30 mouse cellular contexts compared by ENCODE assay signal in genomic region chr5:98541333-98541732, GRCm38 (mm10). TPM values are rescaled to one million over a fixed set of nuclear protein-coding genes. Genes with fewer than 3 reads are reported as not detected.
DNase-seq lines count a peak whose midpoint lies in the region; ATAC-seq and TF ChIP-seq lines count a peak whose summit lies in the region.
"Had no signal": no experiment of that assay in that cellular context is flagged by ENCODE, and none has a peak within 500 bp of the region (broad histone marks: within the 10 kb centered on the region; RNA-seq: fewer than 3 reads in every experiment).

No protein-coding gene starts in this region.

- no peak for TF ChIP-seq POLR2A in lung, adult 2 months (IDR thresholded peaks at IDR 0.05; ENCODE audit: borderline replicate concordance, extremely low read depth, low read depth, low read length)

- H3K9ac ChIP-seq in intestine, postnatal 0 days (ENCODE audit: low read depth, low read length), result no peak overlapping the region
- no peak overlapping the region for H3K9ac ChIP-seq in intestine, embryonic 16.5 days (ENCODE audit: low read depth, low read length)
- H3K9ac ChIP-seq: embryonic facial prominence, embryonic 15.5 days; hindbrain, embryonic 14.5 days had no signal

- no peak overlapping the region for H3K27ac ChIP-seq in intestine, postnatal 0 days (ENCODE audit: low read depth, low read length)
- H3K27ac ChIP-seq in intestine, embryonic 16.5 days (ENCODE audit: low read length), result no peak overlapping the region
- H3K27ac ChIP-seq: embryonic facial prominence, embryonic 15.5 days; forebrain, embryonic 10.5 days; heart, embryonic 10.5 days; hindbrain, embryonic 14.5 days had no signal

- CTCF ChIA-PET in Patski (lab: Charles Lee), result no interaction called here

- no peak overlapping the region for H3K4me3 ChIP-seq in intestine, postnatal 0 days (ENCODE audit: low read depth, low read length)
- no peak overlapping the region for H3K4me3 ChIP-seq in intestine, embryonic 16.5 days (ENCODE audit: low read length)
- no peak overlapping the region for H3K4me3 ChIP-seq in lung, adult 2 months (replicated peaks; ENCODE audit: extremely low read depth, low read depth, low read length)
- H3K4me3 ChIP-seq in E14TG2a.4 (replicated peaks; ENCODE audit: low read length), result no peak overlapping the region
- H3K4me3 ChIP-seq: embryonic facial prominence, embryonic 15.5 days; erythroblast, embryonic 14.5 days; forebrain, embryonic 10.5 days; heart, embryonic 10.5 days had no signal

- WGBS in intestine, postnatal 0 days, result 86% methylated on average over 1 of the region's 1 CpGs
- WGBS in intestine, embryonic 16.5 days, result 83% methylated on average over 1 of the region's 1 CpGs
- 82% methylated on average over 1 of the region's 1 CpGs for WGBS in lung, adult 2 months

- in situ Hi-C loops in Patski (cut with MboI; ENCODE audit: low pct_unique_long_range_greater_than_20kb), result no loop called here

- no peak for ATAC-seq in intestine, postnatal 0 days
- ATAC-seq in intestine, embryonic 16.5 days, result no peak
- no peak for ATAC-seq in Patski
- no peak for ATAC-seq in frontal cortex, adult (ENCODE audit: low TSS enrichment)
- ATAC-seq: forebrain, embryonic 14.5 days had no signal

- no peaks in the 10 kb centered on the region for H3K9me3 ChIP-seq in intestine, postnatal 0 days (ENCODE audit: control insufficient read depth)
- H3K9me3 ChIP-seq in intestine, embryonic 16.5 days (ENCODE audit: control insufficient read depth, low read length), result no peaks in the 10 kb centered on the region
- no peaks in the 10 kb centered on the region for H3K9me3 ChIP-seq in E14TG2a.4 (ENCODE audit: low read length)
- H3K9me3 ChIP-seq: embryonic facial prominence, embryonic 15.5 days; forebrain, embryonic 10.5 days; heart, embryonic 10.5 days had no signal

- no peaks in the 10 kb centered on the region for H3K36me3 ChIP-seq in intestine, postnatal 0 days (ENCODE audit: control insufficient read depth, insufficient read depth)
- H3K36me3 ChIP-seq in intestine, embryonic 16.5 days (ENCODE audit: control insufficient read depth, insufficient read depth, low read length), result no peaks in the 10 kb centered on the region
- no peaks in the 10 kb centered on the region for H3K36me3 ChIP-seq in E14TG2a.4 (ENCODE audit: insufficient read depth, low read length)
- H3K36me3 ChIP-seq: embryonic facial prominence, embryonic 15.5 days; forebrain, embryonic 10.5 days; heart, embryonic 10.5 days had no signal

- H3K4me2 ChIP-seq in intestine, postnatal 0 days (replicated peaks; ENCODE audit: low read depth), result no peak overlapping the region
- no peak overlapping the region for H3K4me2 ChIP-seq in intestine, embryonic 16.5 days (ENCODE audit: low read depth, low read length)
- H3K4me2 ChIP-seq: embryonic facial prominence, embryonic 15.5 days; hindbrain, embryonic 14.5 days had no signal

- no peak for DNase-seq in lung, adult 2 months
- no peak for DNase-seq in lung, postnatal 10 days
- DNase-seq in Patski (ENCODE audit: low read depth, low spot score), result no peak
- DNase-seq in left cerebral cortex, adult 8-10 months (ENCODE audit: low spot score in 2 of 2), result no peak
- DNase-seq: adrenal gland, adult 8-10 months; adrenal gland, postnatal 36 days; cerebellum, adult 11 months; cerebellum, adult 8-10 months; cerebellum, postnatal 14 days; embryo, embryonic 11 days; gastrocnemius, postnatal 36 days; heart, adult 11 months; heart, postnatal 14 days had no signal

- H3K4me1 ChIP-seq in intestine, postnatal 0 days (replicated peaks; ENCODE audit: control insufficient read depth, insufficient read depth, low read length), result no peaks in the 10 kb centered on the region
- H3K4me1 ChIP-seq in intestine, embryonic 16.5 days (ENCODE audit: control insufficient read depth, insufficient read depth, low read length), result no peaks in the 10 kb centered on the region
- no peaks in the 10 kb centered on the region for H3K4me1 ChIP-seq in lung, adult 2 months (ENCODE audit: control insufficient read depth, insufficient read depth, low read length)
- H3K4me1 ChIP-seq in E14TG2a.4 (replicated peaks; ENCODE audit: low read depth, low read length), result no peaks in the 10 kb centered on the region
- H3K4me1 ChIP-seq: embryonic facial prominence, embryonic 15.5 days; forebrain, embryonic 10.5 days; heart, embryonic 10.5 days had no signal

- H3K27me3 ChIP-seq in intestine, postnatal 0 days (replicated peaks; ENCODE audit: control insufficient read depth, insufficient read depth, low read length), result no peaks in the 10 kb centered on the region
- H3K27me3 ChIP-seq in intestine, embryonic 16.5 days (replicated peaks; ENCODE audit: control insufficient read depth, insufficient read depth, low read length), result no peaks in the 10 kb centered on the region
- no peaks in the 10 kb centered on the region for H3K27me3 ChIP-seq in E14TG2a.4 (ENCODE audit: insufficient read depth, low read length)
- no peaks in the 10 kb centered on the region for H3K27me3 ChIP-seq in Patski
- H3K27me3 ChIP-seq: embryonic facial prominence, embryonic 15.5 days had no signal

- peak; percentile 57 for TF ChIP-seq CTCF in intestine, postnatal 0 days (IDR thresholded peaks at IDR 0.05; ENCODE audit: low read depth)
- TF ChIP-seq CTCF in lung, adult 2 months (IDR thresholded peaks at IDR 0.05; ENCODE audit: insufficient read depth, low read length), result peak; percentile 36; the same call in 1 of the 2 replicates
- peak; percentile 12 for TF ChIP-seq CTCF in E14TG2a.4 (conservative IDR thresholded peaks at IDR 0.05; ENCODE audit: low read length)
- TF ChIP-seq CTCF in Patski (IDR thresholded peaks at IDR 0.05), result peak; percentile 63

- POLR2A ChIA-PET in Patski (lab: Charles Lee), result no interaction called here

RNA-seq across cellular contexts. Expression of gene Gm11111, which starts 11.2 kb away (rescaled TPM):
- not detected in 2 replicates for polyA plus RNA-seq in intestine, postnatal 0 days (2015; fragmentation: Nextera tagmentation; extraction: Ambion mirVana)
- not detected in 2 replicates for polyA plus RNA-seq in intestine, embryonic 16.5 days (2015; fragmentation: Nextera tagmentation; extraction: Ambion mirVana)
- polyA plus RNA-seq in lung, adult 2 months (2012; rRNA removed), result not detected in 2 replicates
- polyA plus RNA-seq in Patski (2021), result not detected
- total RNA-seq in left cerebral cortex, adult 8-10 months (2022), result not detected
- total RNA-seq: adrenal gland, adult 8-10 months; adrenal gland, postnatal 36 days; common myeloid progenitor, adult 5-6 weeks; ES-E14; gastrocnemius, adult 8-10 months; gastrocnemius, postnatal 36 days; heart, postnatal 14 days; hematopoietic stem cell, adult 5-6 weeks had no signal
- polyA plus RNA-seq: brain, embryonic 14.5 days; embryonic facial prominence, embryonic 11.5 days; embryonic facial prominence, embryonic 15.5 days; erythroblast, embryonic 14.5 days; forebrain, embryonic 10.5 days; forebrain, embryonic 14.5 days; heart, embryonic 10.5 days; heart, embryonic 14.5 days; hindbrain, embryonic 14.5 days had no signal

Comparison
In these comparisons a context has a peak if more than half of its experiments do, and no peak if none do; other contexts are left out.
1. CTCF ChIP-seq: peak in every context shown above with its lines; median percentile 63 in Patski; 57 in intestine, postnatal 0 days; 36 in lung, adult 2 months; 12 in E14TG2a.4.